Mouse (Mus musculus) thymus, adult 18-20 months (tissue): ENCODE measurements at regions not wholly inside any gene's neighbourhood (a gene's known extent, or its start where the extent isn't known, plus 50 kb on each side); places are given as distances from the start of the nearest gene placed in this dataset.
"Not testable (repeated sequence)": the region's sequence is repeated elsewhere in the genome, so short reads cannot be mapped to it uniquely, and the experiment has no call there.

Source experiments
- DNase-seq, 2 experiments: peaks; one replicate each; pipeline ENCODE4 v3.0.0; 2022; ENCODE audit warnings: mixed read lengths in 2 of 2

- peak; percentile 60 to 75 for DNase-seq
Measured at GRCm38 (mm10) chr13:74563483-74564330, 69.9 kb upstream of the Zfp825 start.

GRCm38 (mm10) chr13:74564331-74564727 lies 70.5 kb upstream of the Zfp825 start:
- not testable (repeated sequence) for DNase-seq

GRCm38 (mm10) chr13:74569967-74570366 lies 69.4 kb upstream of the Erap1 start:
- peak; percentile 5 to 13 for DNase-seq
